Mouse (Mus musculus) kidney, postnatal 0 days (tissue): ENCODE measurements around the gene Pacsin3. TPM values are rescaled to one million over a fixed set of nuclear protein-coding genes. Genes with fewer than 3 reads are reported as not detected.

ENCODE experiments used
- ATAC-seq: fragments of 200-750 bp; cut with Nextera tagmentation; replicated peaks from 2 replicates; pipeline ENCODE4 v1.8.0; 2017; ENCODE audit warnings: low read depth, moderate number of reproducible peaks, moderate TSS enrichment, moderate library complexity; ENCODE audit not compliant: low FRiP score
- DNase-seq: peaks from one replicate; pipeline ENCODE4 v3.0.0-alpha.2; 2016; ENCODE audit warnings: low spot score
- H3K27ac ChIP-seq: fragments of 300-500 bp; sonication (generic); 2 replicates; pipeline ENCODE4 v1.5.1; 2014; ENCODE audit warnings: mild to moderate bottlenecking
- H3K27me3 ChIP-seq: fragments of 300-500 bp; sonication (generic); 2 replicates; pipeline ENCODE4 v1.6.1; 2014; ENCODE audit warnings: low read length, mixed read lengths; ENCODE audit not compliant: insufficient read depth
- H3K36me3 ChIP-seq: fragments of 300-500 bp; sonication (generic); 2 replicates; pipeline ENCODE4 v1.6.1; 2014; ENCODE audit warnings: low read length, mixed read lengths; ENCODE audit not compliant: insufficient read depth
- H3K4me1 ChIP-seq: fragments of 300-500 bp; sonication (generic); replicated peaks from 2 replicates; pipeline ENCODE4 v1.6.1; 2014; ENCODE audit warnings: antibody characterized with exemption, low read length, mixed read lengths; ENCODE audit not compliant: insufficient read depth
- H3K4me2 ChIP-seq: fragments of 300-500 bp; sonication (generic); 2 replicates; pipeline ENCODE4 v1.6.1; 2014; ENCODE audit warnings: mild to moderate bottlenecking, low read length, moderate library complexity, mixed read lengths
- H3K4me3 ChIP-seq: fragments of 300-500 bp; sonication (generic); replicated peaks from 2 replicates; pipeline ENCODE4 v1.5.1; 2014; ENCODE audit warnings: low read depth, low read length
- H3K9ac ChIP-seq: fragments of 300-500 bp; sonication (generic); 2 replicates; pipeline ENCODE4 v1.6.1; 2014; ENCODE audit warnings: low read depth, low read length
- H3K9me3 ChIP-seq: fragments of 300-500 bp; sonication (generic); replicated peaks from 2 replicates; pipeline ENCODE4 v1.6.1; 2016; ENCODE audit warnings: low read length, inconsistent platforms, mixed read lengths
- CTCF ChIP-seq: IDR thresholded peaks from 2 replicates; pipeline ENCODE4 v1.5.1; 2016; ENCODE audit warnings: antibody characterized with exemption, low read depth, mild to moderate bottlenecking, moderate library complexity
- WGBS: fragments of 180-500 bp; shearing (Covaris S2); extraction: QIAGEN DNeasy Blood & Tissue Kit; methylation state at CpG from one replicate; pipeline ENCODE4 v1.1.7; 2014; 5-methylcytosine and 5-hydroxymethylcytosine counted together
- polyA plus RNA-seq: library from polyadenylated mRNA; unstranded; fragments of >200 nt; fragmentation: Nextera tagmentation; extraction: Ambion mirVana; gene quantifications from 2 replicates; pipeline ENCODE4 v1.2.1, GENCODE M21; 2015

Pacsin3 gene
- polyA plus RNA-seq, 1 experiment from 2014 or later: 32.7 TPM

GRCm38 (mm10) chr2:91258054-91258453 is 2.3 kb downstream of the Pacsin3 start:
- peak overlapping the region; percentile 71 for H3K4me3 ChIP-seq
- no peak for DNase-seq
- no peaks in the 10 kb centered on the region for H3K9me3 ChIP-seq
- peak overlapping the region; percentile 93 for H3K4me2 ChIP-seq
- 0 out of 2 replicates have a peak, but pooled peaks cover 10% of the 10 kb centered on the region for H3K36me3 ChIP-seq
- peaks cover 11% of the 10 kb centered on the region for H3K4me1 ChIP-seq
- no peaks in the 10 kb centered on the region for H3K27me3 ChIP-seq
- ATAC-seq: peak; percentile 1; the same call in 1 of the 2 replicates
- TF ChIP-seq CTCF: no peak
- 64% methylated on average over 5 of the region's 5 CpGs for WGBS
- peak overlapping the region; percentile 72 for H3K9ac ChIP-seq
- peak overlapping the region; percentile 86 for H3K27ac ChIP-seq

- no peak overlapping the region for H3K4me3 ChIP-seq
- DNase-seq: no peak
- no peaks in the 10 kb centered on the region for H3K27me3 ChIP-seq
- no peak for ATAC-seq
- TF ChIP-seq CTCF: no peak
- H3K4me1 ChIP-seq: peaks cover 11% of the 10 kb centered on the region
- H3K9ac ChIP-seq: no peak overlapping the region
- 50% methylated on average over 1 of the region's 1 CpGs for WGBS
- no peak overlapping the region for H3K27ac ChIP-seq
- H3K4me2 ChIP-seq: no peak overlapping the region
- H3K36me3 ChIP-seq: 0 out of 2 replicates have a peak, but pooled peaks cover 15% of the 10 kb centered on the region
- no peaks in the 10 kb centered on the region for H3K9me3 ChIP-seq
These were observed 3.1 kb downstream of the Pacsin3 start for GRCm38 (mm10) chr2:91258830-91259229.

DNA sequence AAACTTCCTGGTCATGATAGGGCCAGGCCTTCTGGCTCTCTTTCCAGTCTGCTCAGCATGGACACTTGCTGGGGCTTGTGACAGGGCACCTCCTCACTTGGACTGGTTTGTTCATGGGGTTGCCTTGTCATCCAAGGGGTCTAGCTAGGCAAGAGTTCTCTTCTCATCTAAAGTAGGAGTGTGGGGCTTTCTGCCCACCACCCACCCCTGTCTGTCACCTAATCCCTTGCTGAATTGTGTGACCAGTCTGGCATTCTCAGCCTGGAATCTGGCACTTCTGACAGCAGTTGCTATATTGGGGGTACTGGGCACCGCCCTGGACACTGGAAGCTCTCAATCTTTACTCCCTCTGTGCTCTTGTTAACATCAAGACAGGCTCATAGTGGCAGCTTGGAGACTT is 3.7 kb downstream of the Pacsin3 start:
- Histone ChIP-seq H3K4me3 (no peak overlapping the region), H3K4me1 (peaks cover 18% of the 10 kb centered on the region), H3K27me3 (no peaks in the 10 kb centered on the region), H3K9me3 (no peaks in the 10 kb centered on the region), H3K36me3 (0 out of 2 replicates have a peak, but pooled peaks cover 15% of the 10 kb centered on the region), H3K9ac (no peak overlapping the region), H3K27ac (no peak overlapping the region), H3K4me2 (no peak overlapping the region)
- no peak for TF ChIP-seq CTCF
- 85% methylated on average over 1 of the region's 1 CpGs for WGBS
- DNase-seq (no peak), ATAC-seq (no peak)

DNA sequence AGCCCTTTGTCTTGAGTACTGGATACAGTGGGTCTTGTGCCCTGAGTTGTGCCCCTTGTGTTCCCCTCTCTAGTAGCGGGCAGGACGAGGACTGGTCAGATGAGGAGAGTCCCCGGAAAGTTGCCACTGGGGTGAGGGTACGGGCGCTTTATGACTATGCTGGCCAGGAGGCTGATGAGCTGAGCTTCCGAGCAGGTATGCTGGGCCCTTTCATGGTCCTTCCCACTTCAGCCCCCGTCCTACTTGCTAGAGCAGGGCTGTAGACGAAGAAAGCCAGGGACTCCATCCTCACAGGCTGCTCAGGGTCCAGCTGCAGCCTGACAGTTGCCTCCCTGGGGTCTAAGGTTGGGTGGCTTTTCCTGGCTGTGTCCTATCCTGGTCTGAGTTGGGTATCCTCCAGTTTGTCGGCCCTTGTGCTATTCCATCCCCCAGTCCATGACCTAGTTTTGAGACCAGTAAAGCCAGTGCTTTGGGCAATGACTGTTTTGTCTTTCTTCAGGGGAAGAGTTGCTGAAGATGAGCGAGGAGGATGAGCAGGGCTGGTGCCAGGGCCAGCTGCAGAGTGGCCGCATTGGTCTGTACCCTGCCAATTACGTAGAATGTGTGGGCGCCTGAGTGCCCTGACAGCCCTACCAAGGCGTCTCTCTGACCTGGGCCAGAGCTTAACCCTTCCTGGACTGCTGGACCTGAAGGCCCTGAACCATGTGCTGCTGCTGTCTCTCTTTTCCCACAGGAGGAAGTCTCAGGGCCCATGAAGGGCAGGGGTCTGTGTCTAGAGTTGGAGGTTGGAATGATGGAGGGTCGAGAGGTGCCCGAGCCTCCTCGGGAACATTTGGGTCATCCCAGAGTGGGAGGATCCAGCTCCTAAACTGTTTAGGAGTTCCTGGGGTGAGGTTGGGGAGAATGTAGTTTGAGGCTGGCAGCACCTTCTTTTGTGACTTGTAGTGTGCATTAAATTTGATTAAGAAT is 8.2 kb downstream of the Pacsin3 start:
- TF ChIP-seq CTCF: no peak
- H3K4me1 ChIP-seq: peaks cover 8% of the 10 kb centered on the region; the same call in 1 of the 2 replicates
- H3K4me3 ChIP-seq: 0 out of 2 replicates have a peak overlapping the region, but pooled peaks have one; percentile 21
- DNase-seq (no peak), ATAC-seq (no peak)
- peak overlapping the region; percentile 49 for H3K9ac ChIP-seq
- H3K27ac ChIP-seq: peak overlapping the region; percentile 95
- H3K27me3 ChIP-seq: no peaks in the 10 kb centered on the region
- WGBS: 76% methylated on average over 17 of the region's 17 CpGs
- H3K36me3 ChIP-seq: peaks cover 33% of the 10 kb centered on the region
- no peaks in the 10 kb centered on the region for H3K9me3 ChIP-seq
- H3K4me2 ChIP-seq: peak overlapping the region; percentile 57

- Histone ChIP-seq H3K27ac (peak within 1 kb of the TSS; percentile 95), H3K4me2 (peak within 1 kb of the TSS; percentile 70), H3K27me3 (no peaks in the 10 kb centered on the region), H3K4me1 (peaks cover 8% of the 10 kb centered on the region; the same call in 1 of the 2 replicates), H3K4me3 (peak within 1 kb of the TSS; percentile 83), H3K36me3 (peaks cover 44% of the 10 kb centered on the region), H3K9ac (peak within 1 kb of the TSS; percentile 91), H3K9me3 (no peaks in the 10 kb centered on the region)
- WGBS: 1% methylated on average over 72 of the region's 72 CpGs
- ATAC-seq (peak; percentile 99), DNase-seq (peak; percentile 99)
- TF ChIP-seq CTCF: no peak
These were observed 9.2 kb downstream of the Pacsin3 start, which contains the start of gene Arfgap2 for GRCm38 (mm10) chr2:91264711-91265681. TSS of gene Arfgap2 (plus strand) at chr2:91264974.
